Mouse (Mus musculus): Measurements from ENCODE around the gene Gnai3. TPM values are rescaled to one million over a fixed set of nuclear protein-coding genes. Genes with fewer than 3 reads are reported as not detected.

Gene Gnai3
- polyA plus RNA-seq, 1 experiment from 2014 or later, result 112 TPM

GRCm38 (mm10) chr3:108083161-108083560, 62.8 kb downstream of the Gnai3 start:
- Histone ChIP-seq H3K4me3 (ENCODE audit: low read depth, low read length) (no peak overlapping the region), H3K9ac (ENCODE audit: low read length) (no peak overlapping the region), H3K9me3 (ENCODE audit: control insufficient read depth, low read length) (no peaks in the 10 kb centered on the region), H3K27me3 (ENCODE audit: control insufficient read depth, insufficient read depth, low read length) (no peaks in the 10 kb centered on the region), H3K4me1 (replicated peaks; ENCODE audit: control insufficient read depth, insufficient read depth) (peaks cover 4% of the 10 kb centered on the region; the same call in 1 of the 2 replicates), H3K36me3 (ENCODE audit: control insufficient read depth, insufficient read depth, low read length) (peaks cover 4% of the 10 kb centered on the region; the same call in 1 of the 2 replicates), H3K27ac (replicated peaks) (no peak overlapping the region), H3K4me2 (replicated peaks; ENCODE audit: low read depth) (no peak overlapping the region; the same call in none of the 2 replicates)
- 49% methylated on average over 2 of the region's 2 CpGs for WGBS
- DNase-seq (ENCODE audit: low spot score), result no peak
- no peak for TF ChIP-seq EP300 (optimal IDR thresholded peaks at IDR 0.05)
- no peak for ATAC-seq (ENCODE audit: low FRiP score, low TSS enrichment)

- Histone ChIP-seq H3K9me3 (ENCODE audit: control insufficient read depth, low read length) (no peaks in the 10 kb centered on the region), H3K4me1 (replicated peaks; ENCODE audit: control insufficient read depth, insufficient read depth) (peaks cover 4% of the 10 kb centered on the region; the same call in 1 of the 2 replicates), H3K27me3 (ENCODE audit: control insufficient read depth, insufficient read depth, low read length) (no peaks in the 10 kb centered on the region), H3K36me3 (ENCODE audit: control insufficient read depth, insufficient read depth, low read length) (peaks cover 7% of the 10 kb centered on the region), H3K27ac (replicated peaks) (no peak overlapping the region), H3K9ac (ENCODE audit: low read length) (no peak overlapping the region), H3K4me2 (replicated peaks; ENCODE audit: low read depth) (peak overlapping the region; percentile 8; the same call in 1 of the 2 replicates), H3K4me3 (ENCODE audit: low read depth, low read length) (no peak overlapping the region)
- WGBS, result 68% methylated on average over 1 of the region's 1 CpGs
- DNase-seq (ENCODE audit: low spot score) (no peak), ATAC-seq (ENCODE audit: low FRiP score, low TSS enrichment) (no peak)
- TF ChIP-seq EP300 (optimal IDR thresholded peaks at IDR 0.05) (no peak), CTCF (IDR thresholded peaks at IDR 0.05; ENCODE audit: low read depth) (no peak)
Observed at GRCm38 (mm10) chr3:108082251-108082875, 63.6 kb downstream of the Gnai3 start.

GRCm38 (mm10) chr3:108081681-108082080, 64.3 kb downstream of the Gnai3 start:
- no peaks in the 10 kb centered on the region for H3K27me3 ChIP-seq (ENCODE audit: control insufficient read depth, insufficient read depth, low read length)
- 0 out of 2 replicates have a peak overlapping the region, but pooled peaks have one; percentile 8 for H3K4me2 ChIP-seq (replicated peaks; ENCODE audit: low read depth)
- H3K27ac ChIP-seq (replicated peaks), result no peak overlapping the region
- no peaks in the 10 kb centered on the region for H3K9me3 ChIP-seq (ENCODE audit: control insufficient read depth, low read length)
- H3K9ac ChIP-seq (ENCODE audit: low read length), result no peak overlapping the region
- peaks cover 11% of the 10 kb centered on the region for H3K36me3 ChIP-seq (ENCODE audit: control insufficient read depth, insufficient read depth, low read length)
- 47% methylated on average over 4 of the region's 4 CpGs for whole genome bisulfite sequencing
- TF ChIP-seq EP300 (optimal IDR thresholded peaks at IDR 0.05) (no peak), CTCF (IDR thresholded peaks at IDR 0.05; ENCODE audit: low read depth) (no peak)
- H3K4me3 ChIP-seq (ENCODE audit: low read depth, low read length), result no peak overlapping the region
- ATAC-seq (ENCODE audit: low FRiP score, low TSS enrichment) (no peak), DNase-seq (ENCODE audit: low spot score) (no peak)
- H3K4me1 ChIP-seq (replicated peaks; ENCODE audit: control insufficient read depth, insufficient read depth), result peaks cover 4% of the 10 kb centered on the region; the same call in 1 of the 2 replicates

GRCm38 (mm10) chr3:108076836-108077235, 69.1 kb downstream of the Gnai3 start:
- no peak overlapping the region for H3K4me2 ChIP-seq (replicated peaks; ENCODE audit: low read depth)
- H3K4me1 ChIP-seq (replicated peaks; ENCODE audit: control insufficient read depth, insufficient read depth), result no peaks in the 10 kb centered on the region
- no peak overlapping the region for H3K4me3 ChIP-seq (ENCODE audit: low read depth, low read length)
- H3K36me3 ChIP-seq (ENCODE audit: control insufficient read depth, insufficient read depth, low read length), result peaks cover 18% of the 10 kb centered on the region
- H3K9me3 ChIP-seq (ENCODE audit: control insufficient read depth, low read length), result no peaks in the 10 kb centered on the region
- ATAC-seq (ENCODE audit: low FRiP score, low TSS enrichment) (no peak), DNase-seq (ENCODE audit: low spot score) (no peak)
- no peak overlapping the region for H3K9ac ChIP-seq (ENCODE audit: low read length)
- H3K27me3 ChIP-seq (ENCODE audit: control insufficient read depth, insufficient read depth, low read length), result no peaks in the 10 kb centered on the region
- 94% methylated on average over 9 of the region's 9 CpGs for WGBS
- H3K27ac ChIP-seq (replicated peaks), result no peak overlapping the region
- TF ChIP-seq CTCF (IDR thresholded peaks at IDR 0.05; ENCODE audit: low read depth), result no peak
- TF ChIP-seq EP300 (optimal IDR thresholded peaks at IDR 0.05), result no peak

GRCm38 (mm10) chr3:108072983-108073569, 72.9 kb downstream of the Gnai3 start:
- TF ChIP-seq EP300 (optimal IDR thresholded peaks at IDR 0.05) (no peak), CTCF (IDR thresholded peaks at IDR 0.05; ENCODE audit: low read depth) (no peak)
- Histone ChIP-seq H3K9me3 (ENCODE audit: control insufficient read depth, low read length) (no peaks in the 10 kb centered on the region), H3K4me2 (replicated peaks; ENCODE audit: low read depth) (no peak overlapping the region), H3K27me3 (ENCODE audit: control insufficient read depth, insufficient read depth, low read length) (no peaks in the 10 kb centered on the region), H3K9ac (ENCODE audit: low read length) (no peak overlapping the region), H3K27ac (replicated peaks) (no peak overlapping the region), H3K36me3 (ENCODE audit: control insufficient read depth, insufficient read depth, low read length) (peaks cover 14% of the 10 kb centered on the region), H3K4me1 (replicated peaks; ENCODE audit: control insufficient read depth, insufficient read depth) (no peaks in the 10 kb centered on the region), H3K4me3 (ENCODE audit: low read depth, low read length) (no peak overlapping the region)
- WGBS, result 67% methylated on average over 10 of the region's 10 CpGs
- ATAC-seq (ENCODE audit: low FRiP score, low TSS enrichment), result no peak
- no peak for DNase-seq (ENCODE audit: low spot score)
